Mouse (Mus musculus): ENCODE measurements around the gene Olfr350.

Gene Olfr350

DNA sequence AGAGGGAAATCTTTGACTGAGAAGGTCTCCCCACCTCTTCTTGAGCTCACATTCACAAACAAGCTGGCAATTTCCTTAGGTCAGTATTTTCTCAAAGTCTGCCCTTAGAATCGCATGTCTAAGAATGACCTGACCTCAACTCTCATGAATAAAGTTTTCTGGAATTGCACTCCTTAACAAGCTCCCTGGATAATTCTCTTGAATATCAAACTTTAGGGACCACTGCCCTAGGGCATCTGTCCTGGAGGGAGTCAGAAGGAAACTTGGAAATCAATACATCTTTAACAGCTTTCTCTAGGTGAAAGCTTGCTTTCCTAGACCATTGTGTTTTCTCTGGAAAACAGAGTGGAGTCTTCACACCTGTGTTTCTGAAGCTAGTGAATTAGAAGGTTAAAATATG, at the start of gene Olfr350:
TSS of gene Olfr350 (plus strand) at position 301 of the 400 bp plus-strand sequence.
- DNase-seq (ENCODE audit: low spot score), result no peak

DNA sequence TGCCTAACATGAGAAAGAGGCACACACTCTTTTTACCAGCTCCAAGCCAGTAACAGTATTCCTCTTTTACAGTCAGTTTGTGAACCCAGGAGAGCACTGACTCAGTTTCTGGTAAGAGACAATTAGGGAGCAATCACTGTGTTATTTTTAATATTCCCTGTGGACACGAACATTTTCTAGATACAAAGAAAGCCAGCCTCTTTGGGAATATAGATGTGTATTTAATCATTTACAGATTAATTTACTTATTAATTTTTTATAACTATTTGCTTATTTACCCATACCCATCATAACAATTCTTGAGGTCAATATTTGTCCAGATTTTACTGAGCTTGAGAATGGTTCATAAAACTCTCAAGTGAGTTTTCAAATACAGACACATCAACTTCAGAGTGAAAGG, 29.2 kb upstream of the Olfr350 start, which contains the start of gene Olfr3:
TSS of gene Olfr3 (minus strand) at position 101 of the 400 bp plus-strand sequence.
- DNase-seq (ENCODE audit: low spot score), result no peak

DNA sequence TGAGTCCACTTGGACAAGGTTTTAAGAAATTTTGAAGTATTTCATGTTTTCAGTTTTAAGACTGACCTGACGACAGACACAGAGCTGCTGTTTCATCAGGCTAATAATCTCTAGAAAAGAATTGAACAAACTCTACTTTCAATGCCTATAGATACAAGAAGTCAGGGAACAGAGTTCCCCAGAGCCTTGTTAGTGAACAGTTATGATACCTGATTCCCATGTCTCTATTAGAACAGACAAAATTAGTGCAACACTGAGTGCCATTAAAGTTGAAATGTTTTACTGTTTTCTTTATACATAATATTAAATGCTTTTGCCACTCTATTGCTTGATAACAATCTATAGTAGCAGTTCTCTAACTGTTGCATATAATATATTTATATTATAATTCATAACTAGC, 16.4 kb downstream of the Olfr350 start, which contains the start of gene Olfr351:
TSS of gene Olfr351 (minus strand) at position 101 of the 400 bp plus-strand sequence.
- no peak for DNase-seq (ENCODE audit: low spot score)

DNA sequence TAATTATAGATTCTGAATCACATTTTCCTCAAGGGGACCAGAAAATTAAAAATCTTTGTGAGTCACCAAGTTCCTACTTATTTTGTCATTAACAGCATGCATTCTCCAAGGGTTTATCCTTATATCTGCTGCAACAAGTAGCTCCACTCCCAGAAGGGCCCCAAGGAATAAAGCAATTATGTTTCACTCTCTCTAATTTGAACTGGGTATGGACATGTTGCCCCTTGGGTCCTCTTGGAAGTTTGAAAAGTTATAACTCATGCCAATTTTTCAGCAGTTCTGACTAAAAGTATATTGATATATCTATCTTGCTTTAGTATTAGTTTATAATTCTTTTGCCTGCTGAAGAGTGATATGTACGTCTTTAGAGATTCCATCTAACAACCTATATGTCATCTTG, 22.1 kb downstream of the Olfr350 start, which contains the start of gene Olfr352:
TSS of gene Olfr352 (plus strand) at position 301 of the 400 bp plus-strand sequence.
- no peak for DNase-seq (ENCODE audit: low spot score)

DNA sequence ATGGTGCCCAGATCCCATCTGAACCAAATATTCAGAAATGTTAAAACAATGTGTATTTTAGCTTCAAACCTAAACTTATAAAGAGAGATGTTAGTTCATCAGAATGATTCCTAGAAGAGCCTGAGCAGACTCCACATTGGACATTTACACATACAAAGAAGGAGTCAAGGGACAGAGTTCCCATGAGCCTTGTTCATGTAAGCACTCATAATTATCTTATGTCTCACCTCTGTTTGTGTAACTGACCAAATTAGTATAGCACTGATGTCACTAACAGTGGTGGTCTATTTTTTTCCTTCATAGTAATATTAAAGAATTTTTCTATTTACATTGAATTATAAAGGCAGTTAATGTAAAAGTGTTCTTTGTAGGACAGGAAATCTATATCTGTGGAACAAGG, 46.7 kb downstream of the Olfr350 start, which contains the start of gene Olfr353:
TSS of gene Olfr353 (minus strand) at position 101 of the 400 bp plus-strand sequence.
- no peak for DNase-seq (ENCODE audit: low spot score)

DNA sequence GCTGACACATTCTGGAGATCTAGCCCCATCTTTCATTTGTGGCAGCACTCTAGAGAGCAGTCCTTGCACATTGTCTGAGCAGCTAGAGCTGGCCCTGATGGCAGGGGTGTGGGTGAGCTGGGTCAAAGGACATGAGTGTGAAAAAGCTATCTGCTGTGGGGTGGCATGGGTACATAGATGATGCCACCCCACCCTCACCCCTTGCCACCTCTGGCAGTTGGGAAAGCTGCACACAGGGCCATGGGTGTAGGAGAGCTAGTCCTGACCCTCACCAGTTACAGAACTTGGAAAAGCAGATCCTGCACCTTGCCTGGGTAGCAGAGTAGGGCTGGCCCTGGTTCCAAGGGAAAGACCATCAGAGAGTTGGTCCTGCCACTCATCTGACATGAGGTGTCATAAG, 51.0 kb downstream of the Olfr350 start:
- no peak for DNase-seq (ENCODE audit: low spot score)
